In genomic region chr1:179953251-179953650, GRCm38 (mm10) we compare ENCODE assay signal across 14 mouse cellular contexts. TPM values are rescaled to one million over a fixed set of nuclear protein-coding genes. Genes with fewer than 3 reads are reported as not detected.
DNase-seq lines count a peak whose midpoint lies in the region.
"Had no signal": no experiment of that assay in that cellular context is flagged by ENCODE, and none has a peak within 500 bp of the region (broad histone marks: within the 10 kb centered on the region; RNA-seq: fewer than 3 reads in every experiment).

No protein-coding gene starts in this region.

- peak; percentile 89 for DNase-seq in fat pad, adult 2 months (ENCODE audit: extremely low read depth, low read depth, low spot score)
- peak; percentile 77 for DNase-seq in gonadal fat pad, adult 2 months (ENCODE audit: low read depth)
- DNase-seq in spleen, postnatal 36 days (ENCODE audit: low spot score in 2 of 2): no peak
- no peak for DNase-seq in thymus, postnatal 14 days
- DNase-seq: adrenal gland, adult 2 months; adrenal gland, adult 8-10 months; adrenal gland, postnatal 10 days; adrenal gland, postnatal 14 days; adrenal gland, postnatal 25 days; adrenal gland, postnatal 36 days; B cell, adult 2 months; cerebellum, adult 11 months; cerebellum, adult 11-12 months; cerebellum, adult 18-20 months had no signal

RNA-seq across cellular contexts. Expression of gene Cdc42bpa, which starts 7.0 kb away (rescaled TPM):
- 23.4 and 25.4 TPM in 2 replicates for polyA plus RNA-seq in gonadal fat pad, adult 2 months (2012; rRNA removed)

Comparison
In these comparisons a context has a peak if more than half of its experiments do, and no peak if none do; other contexts are left out.
1. DNase-seq: peak in fat pad, adult 2 months (single experiment) and gonadal fat pad, adult 2 months (single experiment); none in spleen, postnatal 36 days (0 of 2) and thymus, postnatal 14 days (single experiment).